Mouse (Mus musculus): Measurements from ENCODE around the gene Tmem132b. TPM values are rescaled to one million over a fixed set of nuclear protein-coding genes. Genes with fewer than 3 reads are reported as not detected.

Tmem132b gene
- polyA plus RNA-seq, 1 experiment from 2014 or later = 6.4 TPM

GRCm38 (mm10) chr5:125802801-125803200 is 271.2 kb downstream of the Tmem132b start:
- no peak overlapping the region for H3K27ac ChIP-seq (replicated peaks)
- no peak for ATAC-seq (ENCODE audit: low FRiP score, low read depth)
- no peaks in the 10 kb centered on the region for H3K36me3 ChIP-seq
- H3K27me3 ChIP-seq = no peaks in the 10 kb centered on the region
- H3K9ac ChIP-seq = no peak overlapping the region
- no peak overlapping the region for H3K4me2 ChIP-seq
- H3K4me3 ChIP-seq = no peak overlapping the region
- H3K4me1 ChIP-seq (replicated peaks) = 0 out of 2 replicates have a peak, but pooled peaks cover 6% of the 10 kb centered on the region
- no peaks in the 10 kb centered on the region for H3K9me3 ChIP-seq
- 63% methylated on average over 7 of the region's 7 CpGs for WGBS

- WGBS = 48% methylated on average over 5 of the region's 5 CpGs
- no peaks in the 10 kb centered on the region for H3K9me3 ChIP-seq
- no peak overlapping the region for H3K4me2 ChIP-seq
- no peaks in the 10 kb centered on the region for H3K36me3 ChIP-seq
- 0 out of 2 replicates have a peak, but pooled peaks cover 3% of the 10 kb centered on the region for H3K4me1 ChIP-seq (replicated peaks)
- H3K27me3 ChIP-seq = no peaks in the 10 kb centered on the region
- no peak overlapping the region for H3K9ac ChIP-seq
- H3K4me3 ChIP-seq = no peak overlapping the region
- no peak overlapping the region for H3K27ac ChIP-seq (replicated peaks)
- no peak for ATAC-seq (ENCODE audit: low FRiP score, low read depth)
Observed at GRCm38 (mm10) chr5:125805327-125805726, 273.8 kb downstream of the Tmem132b start.

- ATAC-seq (ENCODE audit: low FRiP score, low read depth) = no peak
- Histone ChIP-seq H3K9ac (no peak overlapping the region), H3K9me3 (no peaks in the 10 kb centered on the region), H3K4me3 (no peak overlapping the region), H3K4me2 (no peak overlapping the region), H3K27ac (replicated peaks) (no peak overlapping the region), H3K4me1 (replicated peaks) (0 out of 2 replicates have a peak, but pooled peaks cover 3% of the 10 kb centered on the region), H3K27me3 (no peaks in the 10 kb centered on the region), H3K36me3 (no peaks in the 10 kb centered on the region)
- 72% methylated on average over 5 of the region's 5 CpGs for WGBS
Observed at GRCm38 (mm10) chr5:125807861-125808260, 276.3 kb downstream of the Tmem132b start.

GRCm38 (mm10) chr5:125829342-125829741 is 297.8 kb downstream of the Tmem132b start:
- no peak overlapping the region for H3K9ac ChIP-seq
- no peaks in the 10 kb centered on the region for H3K36me3 ChIP-seq
- no peaks in the 10 kb centered on the region for H3K9me3 ChIP-seq
- H3K27me3 ChIP-seq = no peaks in the 10 kb centered on the region
- no peak for ATAC-seq (ENCODE audit: low FRiP score, low read depth)
- 90% methylated on average over 3 of the region's 3 CpGs for WGBS
- H3K4me1 ChIP-seq (replicated peaks) = no peaks in the 10 kb centered on the region
- no peak overlapping the region for H3K4me3 ChIP-seq
- no peak overlapping the region for H3K4me2 ChIP-seq
- H3K27ac ChIP-seq (replicated peaks) = no peak overlapping the region

- Histone ChIP-seq H3K9ac (no peak overlapping the region), H3K4me3 (no peak overlapping the region), H3K4me1 (replicated peaks) (no peaks in the 10 kb centered on the region), H3K36me3 (no peaks in the 10 kb centered on the region), H3K27me3 (no peaks in the 10 kb centered on the region), H3K9me3 (no peaks in the 10 kb centered on the region), H3K4me2 (no peak overlapping the region), H3K27ac (replicated peaks) (no peak overlapping the region)
- WGBS = 82% methylated on average over 1 of the region's 1 CpGs
- no peak for ATAC-seq (ENCODE audit: low FRiP score, low read depth)
Observed at GRCm38 (mm10) chr5:125835890-125836289, 304.3 kb downstream of the Tmem132b start.

GRCm38 (mm10) chr5:125836761-125837160 is 305.2 kb downstream of the Tmem132b start:
- Histone ChIP-seq H3K27ac (replicated peaks) (no peak overlapping the region), H3K36me3 (no peaks in the 10 kb centered on the region), H3K4me1 (replicated peaks) (no peaks in the 10 kb centered on the region), H3K27me3 (no peaks in the 10 kb centered on the region), H3K9ac (no peak overlapping the region), H3K4me2 (no peak overlapping the region), H3K9me3 (no peaks in the 10 kb centered on the region), H3K4me3 (no peak overlapping the region)
- WGBS = 82% methylated on average over 5 of the region's 5 CpGs
- no peak for ATAC-seq (ENCODE audit: low FRiP score, low read depth)

Other genes starting within 250 kb of the Tmem132b start
- gene Scarb1, start 190.7 kb upstream of the Tmem132b start, polyA plus RNA-seq (2015; fragmentation: Nextera tagmentation; extraction: Ambion mirVana) = 46.6 and 52.4 TPM in 2 replicates
- gene Gm10382, start 142.5 kb upstream of the Tmem132b start, polyA plus RNA-seq (2015; fragmentation: Nextera tagmentation; extraction: Ambion mirVana) = 0.56 and 0.65 TPM in 2 replicates
- 1,393 and 1,417 TPM in 2 replicates for gene Ubc, start 141.6 kb upstream of the Tmem132b start, polyA plus RNA-seq (2015; fragmentation: Nextera tagmentation; extraction: Ambion mirVana)
- gene Dhx37, start 97.7 kb upstream of the Tmem132b start, polyA plus RNA-seq (2015; fragmentation: Nextera tagmentation; extraction: Ambion mirVana) = 10.9 and 11.6 TPM in 2 replicates
- gene Bri3bp, start 90.2 kb upstream of the Tmem132b start, polyA plus RNA-seq (2015; fragmentation: Nextera tagmentation; extraction: Ambion mirVana) = 39.4 and 42.8 TPM in 2 replicates
- gene Aacs, start 56.0 kb upstream of the Tmem132b start, polyA plus RNA-seq (2015; fragmentation: Nextera tagmentation; extraction: Ambion mirVana) = 104 and 106 TPM in 2 replicates